Mouse (Mus musculus): Measurements from ENCODE around the gene Xlr3a.
"Not testable (repeated sequence)": the region's sequence is repeated elsewhere in the genome, so short reads cannot be mapped to it uniquely, and the experiment has no call there.

Xlr3a gene

GRCm38 (mm10) chrX:73096941-73097508 lies at the start of gene Xlr3a:
Xlr3a (minus strand) TSS chrX:73097095.
- DNase-seq (ENCODE audit: low read depth), result peak; percentile 1

GRCm38 (mm10) chrX:73143218-73143618 lies 46.3 kb upstream of the Xlr3a start:
- DNase-seq (ENCODE audit: low read depth), result not testable (repeated sequence)

- not testable (repeated sequence) for DNase-seq (ENCODE audit: low read depth)
Observed at GRCm38 (mm10) chrX:73122859-73123829, 26.2 kb upstream of the Xlr3a start.

GRCm38 (mm10) chrX:73116747-73117146 lies 19.9 kb upstream of the Xlr3a start, which contains the start of gene Gm14685:
Gm14685 (plus strand) TSS chrX:73117047.
- not testable (repeated sequence) for DNase-seq (ENCODE audit: low read depth)

- not testable (repeated sequence) for DNase-seq (ENCODE audit: low read depth)
Observed at GRCm38 (mm10) chrX:73082267-73083055, 14.4 kb downstream of the Xlr3a start, which contains the start of gene Xlr4a. Xlr4a (minus strand) TSS chrX:73082478.

GRCm38 (mm10) chrX:73066765-73067312 lies 30.1 kb downstream of the Xlr3a start:
- DNase-seq (ENCODE audit: low read depth), result not testable (repeated sequence)

- DNase-seq (ENCODE audit: low read depth), result no peak
Observed at GRCm38 (mm10) chrX:73064415-73064793, 32.5 kb downstream of the Xlr3a start, which contains the start of gene Pnma3. Pnma3 (plus strand) TSS chrX:73064787.

- DNase-seq (ENCODE audit: low read depth), result no peak
Observed at GRCm38 (mm10) chrX:73063512-73064414, 33.1 kb downstream of the Xlr3a start.

GRCm38 (mm10) chrX:73062323-73062722 lies 34.6 kb downstream of the Xlr3a start:
- no peak for DNase-seq (ENCODE audit: low read depth)

GRCm38 (mm10) chrX:73061528-73061927 lies 35.4 kb downstream of the Xlr3a start:
- DNase-seq (ENCODE audit: low read depth), result no peak

- DNase-seq (ENCODE audit: low read depth), result peak; percentile 90
Observed at GRCm38 (mm10) chrX:73053860-73054563, 42.9 kb downstream of the Xlr3a start.

GRCm38 (mm10) chrX:73039666-73040065 lies 57.2 kb downstream of the Xlr3a start:
- no peak for DNase-seq (ENCODE audit: low read depth)

- no peak for DNase-seq (ENCODE audit: low read depth)
Observed at GRCm38 (mm10) chrX:73038831-73039230, 58.1 kb downstream of the Xlr3a start.

GRCm38 (mm10) chrX:73037003-73037402 lies 59.9 kb downstream of the Xlr3a start, which contains the start of gene Pnma5:
Pnma5 (minus strand) TSS chrX:73037103.
- DNase-seq (ENCODE audit: low read depth), result no peak

Data from NIH3T3 (cell line).